Mouse (Mus musculus) CH12.LX (cell line): ENCODE measurements around the gene Tufm. TPM values are rescaled to one million over a fixed set of nuclear protein-coding genes. Genes with fewer than 3 reads are reported as not detected.

Source experiments
- DNase-seq: peaks from one replicate; pipeline ENCODE4 v3.0.0-alpha.2; 2013; ENCODE audit errors: extremely low read depth
- H3K27ac ChIP-seq: 2 replicates; pipeline ENCODE4 v1.5.1; 2012; ENCODE audit warnings: low read depth, mild to moderate bottlenecking, control low read depth, moderate library complexity; ENCODE audit not compliant: insufficient read depth
- H3K27me3 ChIP-seq: replicated peaks from 2 replicates; pipeline ENCODE3; 2012; ENCODE audit warnings: inconsistent platforms
- H3K36me3 ChIP-seq, 2 experiments: replicated peaks in 1 of 2; 2 replicates each; pipeline versions ENCODE3 to v1.6.1; 2012; ENCODE audit warnings: inconsistent platforms in 1 of 2, low read length in 1 of 2, mild to moderate bottlenecking in 1 of 2, mixed read lengths in 1 of 2, moderate library complexity in 1 of 2; ENCODE audit not compliant: control insufficient read depth in 1 of 2, insufficient read depth in 1 of 2
- H3K4me1 ChIP-seq, 2 experiments: 2 replicates each; pipeline ENCODE4 v1.6.1; 2012; ENCODE audit warnings: inconsistent platforms in 1 of 2, moderate library complexity in 1 of 2; ENCODE audit not compliant: insufficient read depth in 2 of 2, control insufficient read depth in 1 of 2
- H3K4me2 ChIP-seq: 2 replicates; pipeline ENCODE4 v1.6.1; 2012; ENCODE audit warnings: low read depth, mild to moderate bottlenecking, control low read depth; ENCODE audit not compliant: poor library complexity, insufficient read depth, severe bottlenecking
- H3K4me3 ChIP-seq, 3 experiments: fragments of 150-350 bp in 1 of 3; sonication (generic) in 1 of 3; replicated peaks in 1 of 3; 2 replicates each; pipeline versions ENCODE3 to v1.5.1; 2011 to 2012; ENCODE audit warnings: low read depth in 2 of 3, low read length in 2 of 3, mild to moderate bottlenecking in 2 of 3, moderate library complexity in 2 of 3, control low read depth in 1 of 3, improper control_type of control experiment in 1 of 3, inconsistent platforms in 1 of 3, mixed read lengths in 1 of 3; ENCODE audit not compliant: poor library complexity in 1 of 3
- H3K79me2 ChIP-seq: replicated peaks from 2 replicates; pipeline ENCODE4 v1.6.1; 2012; ENCODE audit warnings: mild to moderate bottlenecking, moderate library complexity; ENCODE audit not compliant: control insufficient read depth, poor library complexity, insufficient read depth, severe bottlenecking; ENCODE audit errors: extremely low read depth
- H3K9ac ChIP-seq: 2 replicates; pipeline ENCODE4 v1.6.1; 2012; ENCODE audit warnings: low read depth, mild to moderate bottlenecking, control low read depth, moderate library complexity; ENCODE audit not compliant: insufficient read depth
- H3K9me3 ChIP-seq: replicated peaks from 2 replicates; pipeline ENCODE3; 2012; ENCODE audit warnings: low read length, inconsistent platforms, mixed read lengths
- BHLHE40 ChIP-seq: IDR thresholded peaks from 2 replicates; pipeline ENCODE4 v1.6.1; 2011; ENCODE audit warnings: mild to moderate bottlenecking, low read depth, low read length, improper control_type of control experiment
- CHD1 ChIP-seq: IDR thresholded peaks from 2 replicates; pipeline ENCODE4 v1.6.1; 2012; ENCODE audit warnings: low read depth, low read length, improper control_type of control experiment, inconsistent platforms
- CHD2 ChIP-seq: IDR thresholded peaks from 2 replicates; pipeline ENCODE4 v1.6.1; 2011; ENCODE audit warnings: low read length, improper control_type of control experiment
- CTCF ChIP-seq, 2 experiments: IDR thresholded peaks in 1 of 2; conservative IDR thresholded peaks in 1 of 2; 2 replicates each; pipeline ENCODE4 v1.5.1; 2011 to 2012; ENCODE audit warnings: low read depth in 2 of 2, low read length in 2 of 2, improper control_type of control experiment in 1 of 2, inconsistent platforms in 1 of 2, mild to moderate bottlenecking in 1 of 2, moderate library complexity in 1 of 2
- E2F4 ChIP-seq: IDR thresholded peaks from 2 replicates; pipeline ENCODE4 v1.6.1; 2011; ENCODE audit warnings: low read depth, low read length, improper control_type of control experiment; ENCODE audit not compliant: insufficient replicate concordance
- ELF1 ChIP-seq: IDR thresholded peaks from 2 replicates; pipeline ENCODE4 v1.6.1; 2014; ENCODE audit warnings: low read depth, mild to moderate bottlenecking, inconsistent platforms, low read length, improper control_type of control experiment
- ETS1 ChIP-seq: conservative IDR thresholded peaks from 2 replicates; pipeline ENCODE4 v1.6.1; 2012; ENCODE audit warnings: low read depth, mild to moderate bottlenecking, inconsistent platforms, low read length, improper control_type of control experiment, moderate library complexity
- HCFC1 ChIP-seq: IDR thresholded peaks from 2 replicates; pipeline ENCODE4 v1.6.1; 2012; ENCODE audit warnings: low read depth, mild to moderate bottlenecking, inconsistent platforms, low read length, improper control_type of control experiment
- IRF4 ChIP-seq: IDR thresholded peaks from 2 replicates; pipeline ENCODE4 v1.6.1; 2014; ENCODE audit warnings: low read depth, mild to moderate bottlenecking, inconsistent platforms, low read length, improper control_type of control experiment
- JUN ChIP-seq: IDR thresholded peaks from 2 replicates; pipeline ENCODE4 v1.6.1; 2011; ENCODE audit warnings: low read depth, mild to moderate bottlenecking, low read length, improper control_type of control experiment, moderate library complexity; ENCODE audit not compliant: insufficient read depth
- JUND ChIP-seq: conservative IDR thresholded peaks from 2 replicates; pipeline ENCODE4 v1.6.1; 2011; ENCODE audit warnings: low read depth, low read length, improper control_type of control experiment
- KAT2A ChIP-seq: IDR thresholded peaks from 2 replicates; pipeline ENCODE4 v1.6.1; 2012; ENCODE audit warnings: low read length, improper control_type of control experiment, inconsistent platforms; ENCODE audit not compliant: insufficient replicate concordance
- MAFK ChIP-seq: IDR thresholded peaks from 2 replicates; pipeline ENCODE4 v1.6.1; 2011; ENCODE audit warnings: low read length, improper control_type of control experiment; ENCODE audit not compliant: insufficient replicate concordance
- MAX ChIP-seq: IDR thresholded peaks from 2 replicates; pipeline ENCODE4 v1.6.1; 2011; ENCODE audit warnings: low read length, improper control_type of control experiment
- MAZ ChIP-seq: IDR thresholded peaks from 2 replicates; pipeline ENCODE4 v1.6.1; 2012; ENCODE audit warnings: low read depth, mild to moderate bottlenecking, inconsistent platforms, low read length, improper control_type of control experiment, moderate library complexity
- MEF2A ChIP-seq: IDR thresholded peaks from 2 replicates; pipeline ENCODE4 v1.6.1; 2014; ENCODE audit warnings: low read depth, mild to moderate bottlenecking, inconsistent platforms, low read length, improper control_type of control experiment, borderline replicate concordance
- NELFE ChIP-seq: IDR thresholded peaks from 2 replicates; pipeline ENCODE4 v1.6.1; 2011; ENCODE audit warnings: low read depth, low read length, improper control_type of control experiment
- NRF1 ChIP-seq: IDR thresholded peaks from 2 replicates; pipeline ENCODE4 v1.6.1; 2014; ENCODE audit warnings: low read depth, mild to moderate bottlenecking, inconsistent platforms, low read length, improper control_type of control experiment, moderate library complexity
- PAX5 ChIP-seq: IDR thresholded peaks from 2 replicates; pipeline ENCODE4 v1.6.1; 2012; ENCODE audit warnings: low read length, inconsistent platforms, mixed read lengths
- POLR2A ChIP-seq: IDR thresholded peaks from 2 replicates; pipeline ENCODE4 v1.6.1; 2011; ENCODE audit warnings: low read depth, mild to moderate bottlenecking, improper control_type of control experiment, low read length
- POLR2AphosphoS2 ChIP-seq: IDR thresholded peaks from 2 replicates; pipeline ENCODE4 v1.6.1; 2011; ENCODE audit warnings: low read depth, low read length, improper control_type of control experiment
- RAD21 ChIP-seq: IDR thresholded peaks from 2 replicates; pipeline ENCODE4 v1.6.1; 2011; ENCODE audit warnings: low read depth, mild to moderate bottlenecking, low read length, improper control_type of control experiment, moderate library complexity
- RCOR1 ChIP-seq: conservative IDR thresholded peaks from 2 replicates; pipeline ENCODE4 v1.6.1; 2012; ENCODE audit warnings: low read depth, mild to moderate bottlenecking, inconsistent platforms, low read length, improper control_type of control experiment
- SIN3A ChIP-seq: IDR thresholded peaks from 2 replicates; pipeline ENCODE4 v1.6.1; 2012; ENCODE audit warnings: low read length, improper control_type of control experiment, inconsistent platforms
- SMC3 ChIP-seq: IDR thresholded peaks from 2 replicates; pipeline ENCODE4 v1.6.1; 2011; ENCODE audit warnings: low read depth, low read length, improper control_type of control experiment
- UBTF ChIP-seq: IDR thresholded peaks from 2 replicates; pipeline ENCODE4 v1.6.1; 2012; ENCODE audit warnings: low read depth, mild to moderate bottlenecking, inconsistent platforms, low read length, improper control_type of control experiment, moderate library complexity
- USF1 ChIP-seq: IDR thresholded peaks from 2 replicates; pipeline ENCODE4 v1.6.1; 2014; ENCODE audit warnings: low read depth, mild to moderate bottlenecking, inconsistent platforms, low read length, improper control_type of control experiment
- USF2 ChIP-seq: conservative IDR thresholded peaks from 2 replicates; pipeline ENCODE4 v1.6.1; 2011; ENCODE audit warnings: low read depth, low read length, improper control_type of control experiment
- ZC3H11A ChIP-seq: IDR thresholded peaks from 2 replicates; pipeline ENCODE4 v1.6.1; 2012; ENCODE audit warnings: low read depth, mild to moderate bottlenecking, inconsistent platforms, low read length, improper control_type of control experiment
- ZMIZ1 ChIP-seq: IDR thresholded peaks from 2 replicates; pipeline ENCODE4 v1.6.1; 2012; ENCODE audit warnings: low read depth, mild to moderate bottlenecking, inconsistent platforms, low read length, improper control_type of control experiment
- ZNF384 ChIP-seq: IDR thresholded peaks from 2 replicates; pipeline ENCODE4 v1.6.1; 2012; ENCODE audit warnings: low read depth, low read length, improper control_type of control experiment, inconsistent platforms
- dilution Hi-C: fragments of 300-500 bp; cut with MboI; formaldehyde crosslinking; loops from 2 replicates; pipeline ENCODE4 v1.14.3; 2020; ENCODE audit warnings: low sequenced_read_pairs; ENCODE audit not compliant: extremely low pct_unique_long_range_greater_than_20kb, extremely low pct_ligation_motif_present
- in situ Hi-C: fragments of 300-500 bp; cut with MboI; formaldehyde crosslinking; loops from 3 replicates; pipeline ENCODE4 v1.14.3; 2019; ENCODE audit warnings: low sequenced_read_pairs, low pct_ligation_motif_present, low pct_unique_long_range_greater_than_20kb, mixed read lengths
- polyA plus RNA-seq: library from polyadenylated mRNA; unstranded; fragments of >175 nt; gene quantifications from 2 replicates; pipeline ENCODE4 v1.2.1, GENCODE M21; 2012; ENCODE audit warnings: low read depth; ENCODE audit not compliant: insufficient read length
- total RNA-seq, 2 experiments: library from RNA; depleted of rRNA; stranded (reverse); fragments of 300-350 nt in 1 of 2; fragments of >200 nt in 1 of 2; gene quantifications; 2 replicates each; pipeline ENCODE4 v1.2.3; 2012 to 2014

The Tufm gene
- total and polyA plus RNA-seq, 3 experiments: 115 to 219 (median 156) TPM

GRCm38 (mm10) chr7:126474486-126474955 is 12.6 kb upstream of the Tufm start:
- H3K27ac ChIP-seq: peak overlapping the region; percentile 90
- no peaks in the 10 kb centered on the region for H3K27me3 ChIP-seq
- H3K9ac ChIP-seq: peak overlapping the region; percentile 98
- in situ Hi-C loops (loop anchor here (5.0 kb wide), 1 partner anchor 77 kb away; the partner anchor contains the start of gene Nfatc2ip), dilution Hi-C loops (no loop called here)
- H3K36me3 ChIP-seq: peaks cover 23 to 29% of the 10 kb centered on the region in 2 experiments
- H3K4me2 ChIP-seq: peak overlapping the region; percentile 41
- TF ChIP-seq ZC3H11A (no peak), JUN (no peak), MEF2A (no peak), UBTF (no peak), CTCF (conservative IDR thresholded peaks at IDR 0.05 in 1 of 2, IDR thresholded peaks at IDR 0.05 in 1 of 2; ENCODE audit: low read depth in 2 of 2, low read length in 2 of 2) (no peak), KAT2A (no peak)
- peak overlapping the region; percentile 64 to 81 (median 70) for H3K4me3 ChIP-seq
- DNase-seq: no peak
- peaks cover 13% of the 10 kb centered on the region for H3K79me2 ChIP-seq
- H3K4me1 ChIP-seq: peaks cover 10 to 50% of the 10 kb centered on the region in 2 experiments
- H3K9me3 ChIP-seq: no peaks in the 10 kb centered on the region

DNA sequence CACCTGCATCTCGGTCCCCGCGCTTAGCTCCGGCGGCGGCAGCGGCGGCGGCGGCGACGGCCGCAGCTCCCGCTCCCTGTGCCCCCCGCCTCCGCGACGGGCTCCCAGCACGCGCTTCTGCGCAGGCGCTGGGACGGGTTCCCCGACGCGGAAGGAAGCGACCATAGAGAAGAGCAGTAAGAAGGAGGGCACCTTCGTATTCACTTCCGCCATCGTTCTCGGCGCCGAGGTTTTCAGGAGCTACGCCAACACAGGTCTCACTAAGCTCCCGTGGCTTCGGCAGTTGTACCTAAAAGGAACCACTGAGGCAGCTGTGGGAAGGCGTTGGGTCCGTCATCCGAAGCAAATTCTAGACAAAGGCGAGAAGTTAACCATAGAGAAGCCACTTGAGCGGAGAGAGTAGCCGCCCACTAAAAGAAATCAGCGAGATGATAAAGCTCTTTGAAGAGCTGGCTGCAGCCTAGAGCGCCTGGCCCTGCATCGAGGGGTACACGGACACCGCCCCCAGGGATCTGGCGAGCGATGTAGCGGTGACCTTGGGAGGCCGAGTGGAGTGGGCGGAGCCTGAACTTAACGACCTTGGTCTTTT is 12.1 kb upstream of the Tufm start, which contains the start of gene Sh2b1:
Gene Sh2b1 (minus strand): TSS at position 432 of the 589 bp plus-strand sequence.
- dilution Hi-C loops: no loop called here
- Histone ChIP-seq H3K27ac (peak within 1 kb of the TSS; percentile 90), H3K27me3 (no peaks in the 10 kb centered on the region), H3K9ac (peak within 1 kb of the TSS; percentile 98), H3K4me1 (peaks cover 10 to 45% of the 10 kb centered on the region in 2 experiments), H3K9me3 (no peaks in the 10 kb centered on the region), H3K4me2 (peak within 1 kb of the TSS; percentile 41), H3K36me3 (peaks cover 19 to 24% of the 10 kb centered on the region in 2 experiments), H3K79me2 (peaks cover 13% of the 10 kb centered on the region), H3K4me3 (peak within 1 kb of the TSS; percentile 64 to 81 (median 70))
- peak; percentile 94 for DNase-seq
- in situ Hi-C loops: loop anchor here (5.0 kb wide), 1 partner anchor 78 kb away; the partner anchor contains the start of gene Nfatc2ip
- TF ChIP-seq MAX (no peak), HCFC1 (peak; percentile 84), ETS1 (no peak; the same call in 1 of the 2 replicates), RCOR1 (peak; percentile 44; the same call in 1 of the 2 replicates), E2F4 (no peak), ZC3H11A (no peak), RAD21 (no peak), NELFE (peak; percentile 80), MAZ (peak; percentile 77; the same call in 1 of the 2 replicates), POLR2AphosphoS2 (peak; percentile 70), MEF2A (0 out of 2 replicates have a peak, but pooled peaks have one; percentile 32), CHD2 (no peak), PAX5 (no peak), USF1 (no peak), IRF4 (peak; percentile 26; the same call in 1 of the 2 replicates), BHLHE40 (no peak), SIN3A (peak; percentile 78), ZNF384 (no peak), ELF1 (peak; percentile 89), UBTF (no peak), MAFK (no peak), JUND (no peak), CHD1 (no peak), USF2 (no peak), SMC3 (no peak), ZMIZ1 (peak; percentile 85), JUN (no peak), CTCF (conservative IDR thresholded peaks at IDR 0.05 in 1 of 2, IDR thresholded peaks at IDR 0.05 in 1 of 2; ENCODE audit: low read depth in 2 of 2, low read length in 2 of 2) (peak in 1 of 2 experiments; percentile 63; a peak in 2 of 4 replicates), POLR2A (peak; percentile 81), NRF1 (peak; percentile 92)
